Mouse (Mus musculus) liver, embryonic 14.5 days (tissue): ENCODE measurements around the gene Zmym1.

Source experiments
- CTCF ChIP-seq: IDR thresholded peaks from 2 replicates; pipeline ENCODE4 v1.5.1; 2016; ENCODE audit warnings: antibody characterized with exemption, low read depth, control low read depth
- EP300 ChIP-seq: IDR thresholded peaks from 2 replicates; pipeline ENCODE4 v1.6.1; 2016; ENCODE audit warnings: antibody characterized with exemption, low read depth

DNA sequence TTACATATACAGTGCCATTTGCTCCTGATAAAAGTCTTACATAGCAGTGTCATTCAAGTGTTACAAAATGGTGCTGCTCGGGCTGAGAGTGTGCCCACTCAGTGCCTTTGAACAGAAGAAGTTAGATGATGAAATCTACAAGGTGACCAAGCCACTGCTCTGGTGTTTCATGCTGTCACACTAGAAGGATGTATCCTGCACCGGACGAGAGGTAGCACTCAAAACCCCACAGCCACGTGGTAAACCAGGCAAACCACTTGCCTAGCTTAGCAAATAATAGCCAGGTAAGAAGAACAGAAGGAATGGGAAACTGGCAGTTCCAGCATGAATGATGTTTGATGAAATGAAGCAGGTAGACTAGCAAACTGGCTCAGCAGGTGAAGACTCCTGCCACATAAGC is 49.6 kb upstream of the Zmym1 start:
- no peak for TF ChIP-seq CTCF
- no peak for TF ChIP-seq EP300
